Mouse (Mus musculus) stomach, postnatal 0 days (tissue): Measurements from ENCODE around the gene Zfp82.

Experiments
- CTCF ChIP-seq: IDR thresholded peaks from 2 replicates; pipeline ENCODE4 v1.5.1; 2016; ENCODE audit warnings: antibody characterized with exemption, low read depth, mild to moderate bottlenecking, moderate library complexity
- EP300 ChIP-seq: optimal IDR thresholded peaks from 2 replicates; pipeline ENCODE3; 2016; ENCODE audit warnings: antibody characterized with exemption

GRCm38 (mm10) chr7:30062478-30062877 is 10.2 kb downstream of the Zfp82 start:
- TF ChIP-seq CTCF, result peak; percentile 60
- TF ChIP-seq EP300, result no peak
